In genomic region chr6:43619258-43619657, GRCm38 (mm10) we compare ENCODE assay signal across 17 mouse cellular contexts. TPM values are rescaled to one million over a fixed set of nuclear protein-coding genes. Genes with fewer than 3 reads are reported as not detected.
DNase-seq lines count a peak whose midpoint lies in the region; ATAC-seq lines count a peak whose summit lies in the region.
"Had no signal": no experiment of that assay in that cellular context is flagged by ENCODE, and none has a peak within 500 bp of the region (broad histone marks: within the 10 kb centered on the region; RNA-seq: fewer than 3 reads in every experiment).

No protein-coding gene starts in this region.

- H3K4me2 ChIP-seq in intestine, embryonic 16.5 days (ENCODE audit: low read depth, low read length) = no peak overlapping the region
- H3K4me2 ChIP-seq: embryonic facial prominence, embryonic 13.5 days; kidney, embryonic 15.5 days; midbrain, embryonic 15.5 days had no signal

- no peak overlapping the region for H3K9ac ChIP-seq in intestine, embryonic 16.5 days (ENCODE audit: low read depth, low read length)
- H3K9ac ChIP-seq: embryonic facial prominence, embryonic 13.5 days; kidney, embryonic 15.5 days; midbrain, embryonic 15.5 days had no signal

- H3K36me3 ChIP-seq in intestine, embryonic 16.5 days (ENCODE audit: control insufficient read depth, insufficient read depth, low read length) = no peaks in the 10 kb centered on the region
- H3K36me3 ChIP-seq: embryonic facial prominence, embryonic 13.5 days; kidney, embryonic 15.5 days; midbrain, embryonic 15.5 days had no signal

- no peaks in the 10 kb centered on the region for H3K9me3 ChIP-seq in intestine, embryonic 16.5 days (ENCODE audit: control insufficient read depth, low read length)
- H3K9me3 ChIP-seq: embryonic facial prominence, embryonic 13.5 days; kidney, embryonic 15.5 days; midbrain, embryonic 15.5 days had no signal

- 76% methylated on average over 3 of the region's 3 CpGs for WGBS in intestine, embryonic 16.5 days

- peak; percentile 62 for ATAC-seq in frontal cortex, adult (ENCODE audit: low TSS enrichment)
- ATAC-seq in megakaryocyte progenitor cell, adult 5-6 weeks (replicated peaks; ENCODE audit: poor library complexity) = peak; percentile 96
- no peak for ATAC-seq in intestine, embryonic 16.5 days
- ATAC-seq: forebrain, embryonic 16.5 days; midbrain, embryonic 15.5 days had no signal

- no peak for DNase-seq in frontal cortex, postnatal 25 days (ENCODE audit: low spot score in 2 of 2)
- peak; percentile 26 to 34 for DNase-seq in B cell, adult 2 months
- DNase-seq in T-cell, adult 2 months (ENCODE audit: low spot score) = peak; percentile 6
- no peak for DNase-seq in left cerebral cortex, adult 18-20 months (ENCODE audit: low spot score in 2 of 2)
- DNase-seq in testis, postnatal 10 days (ENCODE audit: low spot score) = no peak
- DNase-seq: adrenal gland, adult 8-10 months; cerebellum, adult 18-20 months; gastrocnemius, adult 2 months; layer of hippocampus, postnatal 36 days; left cerebral cortex, postnatal 4 days had no signal

- no peak overlapping the region for H3K27ac ChIP-seq in intestine, embryonic 16.5 days (ENCODE audit: low read length)
- H3K27ac ChIP-seq: embryonic facial prominence, embryonic 13.5 days; gastrocnemius, adult 2 months; kidney, embryonic 15.5 days; midbrain, embryonic 15.5 days had no signal

- no peaks in the 10 kb centered on the region for H3K27me3 ChIP-seq in intestine, embryonic 16.5 days (replicated peaks; ENCODE audit: control insufficient read depth, insufficient read depth, low read length)
- H3K27me3 ChIP-seq: embryonic facial prominence, embryonic 13.5 days; kidney, embryonic 15.5 days; midbrain, embryonic 15.5 days had no signal

- H3K4me3 ChIP-seq in intestine, embryonic 16.5 days (ENCODE audit: low read length) = no peak overlapping the region
- H3K4me3 ChIP-seq: embryonic facial prominence, embryonic 13.5 days; gastrocnemius, adult 2 months; kidney, embryonic 15.5 days; midbrain, embryonic 15.5 days had no signal

- H3K4me1 ChIP-seq in intestine, embryonic 16.5 days (ENCODE audit: control insufficient read depth, insufficient read depth, low read length) = no peaks in the 10 kb centered on the region
- H3K4me1 ChIP-seq: embryonic facial prominence, embryonic 13.5 days; kidney, embryonic 15.5 days; midbrain, embryonic 15.5 days had no signal

RNA-seq across cellular contexts. Expression of gene Tpk1, which starts 46.8 kb away (rescaled TPM):
- 9.3 and 10.8 TPM in 2 replicates for total RNA-seq in megakaryocyte progenitor cell, adult 5-6 weeks (2015)
- total RNA-seq in megakaryocyte progenitor cell, adult 5-6 weeks (2017) = 3.6 and 5.2 TPM in 2 replicates
- 25.7 and 28.6 TPM in 2 replicates for polyA plus RNA-seq in intestine, embryonic 16.5 days (2015; fragmentation: Nextera tagmentation; extraction: Ambion mirVana)
- total RNA-seq in left cerebral cortex, adult 18-20 months (2021) = 1 to 10 TPM; 2.0 to 2.3 TPM

Comparison
In these comparisons a context has a peak if more than half of its experiments do, and no peak if none do; other contexts are left out.
1. DNase-seq: peak in B cell, adult 2 months (2 of 2) and T-cell, adult 2 months (single experiment); none in frontal cortex, postnatal 25 days (0 of 2), left cerebral cortex, adult 18-20 months (0 of 2) and testis, postnatal 10 days (single experiment).